Mouse (Mus musculus): ENCODE data around the gene Gm38431. TPM values are rescaled to one million over a fixed set of nuclear protein-coding genes. Genes with fewer than 3 reads are reported as not detected.

The Gm38431 gene
- polyA plus RNA-seq, 1 experiment from 2014 or later, result 1.2 TPM

DNA sequence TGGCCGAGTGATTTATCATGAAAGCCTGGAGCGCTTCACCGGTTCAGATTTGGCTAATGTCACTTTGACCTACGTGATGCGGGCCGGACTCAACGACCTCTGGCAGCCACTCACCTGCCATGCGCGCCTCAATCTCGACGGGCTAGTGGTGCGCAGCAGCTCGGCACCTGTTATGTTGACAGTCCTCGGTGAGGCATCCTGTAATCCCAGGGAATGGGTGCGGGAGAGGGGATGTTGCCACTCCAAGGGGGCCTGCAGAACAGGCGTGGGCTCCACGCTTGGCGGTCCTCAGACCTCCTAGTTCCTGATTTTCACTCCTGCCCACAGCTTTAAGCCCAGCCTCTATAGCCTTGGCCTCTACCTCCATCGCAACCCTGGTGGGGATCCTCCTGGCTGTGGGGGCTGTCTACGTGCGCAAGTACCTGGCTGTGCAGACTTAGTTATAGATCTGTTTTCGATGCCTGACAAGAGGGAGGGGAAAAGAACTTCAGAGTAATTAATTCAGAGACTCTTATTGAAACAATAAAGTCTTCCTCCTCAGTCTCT is 61.7 kb downstream of the Gm38431 start:
- peak overlapping the region; percentile 65 for H3K4me3 ChIP-seq (ENCODE audit: low read length)
- peaks cover 34% of the 10 kb centered on the region for H3K27me3 ChIP-seq (ENCODE audit: control insufficient read depth, insufficient read depth, low read depth, low read length)
- H3K4me2 ChIP-seq (ENCODE audit: low read depth, low read length), result peak overlapping the region; percentile 98
- no peaks in the 10 kb centered on the region for H3K9me3 ChIP-seq (ENCODE audit: control insufficient read depth, low read length)
- no peak overlapping the region; the same call in 1 of the 2 replicates for H3K27ac ChIP-seq (ENCODE audit: low read length)
- H3K4me1 ChIP-seq (replicated peaks; ENCODE audit: control insufficient read depth, insufficient read depth, low read length), result peaks cover 48% of the 10 kb centered on the region
- peak overlapping the region; percentile 63 for H3K9ac ChIP-seq (ENCODE audit: low read length)
- H3K36me3 ChIP-seq (ENCODE audit: control insufficient read depth, insufficient read depth, low read length), result no peaks in the 10 kb centered on the region
- 24% methylated on average over 22 of the region's 22 CpGs for WGBS
- no peak for ATAC-seq (ENCODE audit: low read depth)

DNA sequence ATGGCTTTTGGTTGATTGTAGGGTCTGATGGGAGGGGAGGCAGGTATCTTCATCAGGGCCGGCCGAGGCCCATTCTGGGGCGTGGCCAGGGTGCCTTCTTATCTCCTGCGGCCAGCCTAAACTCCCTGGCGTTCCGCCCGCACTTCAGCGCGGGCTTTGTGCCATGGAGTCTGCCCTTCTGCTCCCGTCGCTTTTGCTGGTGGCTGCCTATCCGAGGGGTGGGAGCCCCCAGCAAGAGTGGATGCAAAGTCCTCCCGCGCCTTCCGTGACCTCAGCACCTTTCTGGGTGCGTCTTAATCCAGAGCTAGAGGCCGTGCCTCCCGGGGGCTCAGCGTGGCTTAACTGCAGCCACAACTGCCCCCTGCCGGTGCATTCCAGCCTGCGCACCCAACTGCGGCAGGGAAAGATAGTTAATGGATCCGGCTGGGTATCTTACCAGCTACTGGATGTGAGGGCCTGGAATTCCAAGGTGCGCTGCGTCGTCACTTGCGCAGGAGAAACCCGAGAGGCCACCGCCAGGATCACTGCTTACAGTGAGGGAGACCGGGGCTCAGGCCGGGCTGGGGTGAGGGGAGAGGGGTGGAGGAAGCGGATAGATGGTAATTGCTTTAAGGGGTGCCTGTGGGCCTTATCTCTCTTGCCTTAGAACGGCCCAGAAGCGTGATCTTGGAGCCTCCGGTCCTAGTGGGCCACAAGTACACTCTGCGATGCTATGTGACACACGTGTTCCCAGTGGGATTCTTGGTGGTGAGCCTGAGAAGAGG is 62.3 kb downstream of the Gm38431 start, which contains the start of gene Icam4:
Gene Icam4, plus strand, starts transcription at position 83 of the 764 bp plus-strand sequence.
- peak within 1 kb of the TSS; percentile 63 for H3K27ac ChIP-seq (ENCODE audit: low read length)

DNA sequence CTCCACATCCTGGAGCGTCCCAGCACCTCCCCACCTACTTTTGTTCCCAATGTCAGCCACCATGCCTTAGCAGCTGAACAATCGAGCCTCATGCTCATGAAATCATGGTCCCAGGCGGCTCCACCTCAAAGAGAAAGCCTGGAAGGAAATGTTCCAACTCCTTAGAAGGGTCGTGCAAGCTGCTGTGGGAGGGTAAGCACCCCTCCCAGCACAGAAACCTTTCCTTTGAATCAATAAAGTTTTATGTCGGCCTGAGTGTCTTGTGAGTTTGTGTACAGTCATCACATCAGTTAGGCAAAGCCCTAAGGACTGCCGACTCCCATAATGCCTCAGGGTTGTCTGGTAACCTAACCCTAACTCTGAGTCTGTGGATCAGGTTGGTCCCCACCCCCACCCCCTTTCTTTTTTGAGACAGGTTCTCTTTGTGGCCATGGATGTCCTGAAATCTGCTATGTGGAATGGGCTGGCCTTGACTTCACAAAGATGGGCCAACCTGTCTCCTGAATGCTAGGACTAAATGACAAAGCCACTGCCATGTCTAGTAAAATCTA is 63.2 kb downstream of the Gm38431 start:
- Histone ChIP-seq H3K4me3 (ENCODE audit: low read length) (no peak overlapping the region), H3K27ac (ENCODE audit: low read length) (no peak overlapping the region; the same call in 1 of the 2 replicates), H3K9ac (ENCODE audit: low read length) (peak overlapping the region; percentile 4; the same call in 1 of the 2 replicates), H3K27me3 (ENCODE audit: control insufficient read depth, insufficient read depth, low read depth, low read length) (peaks cover 21% of the 10 kb centered on the region), H3K9me3 (ENCODE audit: control insufficient read depth, low read length) (no peaks in the 10 kb centered on the region), H3K4me1 (replicated peaks; ENCODE audit: control insufficient read depth, insufficient read depth, low read length) (peaks cover 48% of the 10 kb centered on the region), H3K4me2 (ENCODE audit: low read depth, low read length) (peak overlapping the region; percentile 98; the same call in 1 of the 2 replicates), H3K36me3 (ENCODE audit: control insufficient read depth, insufficient read depth, low read length) (no peaks in the 10 kb centered on the region)
- no peak for ATAC-seq (ENCODE audit: low read depth)
- 63% methylated on average over 6 of the region's 6 CpGs for WGBS

More for the DNA sequence above, 62.3 kb downstream of the Gm38431 start, which contains the start of gene Icam4:
- Histone ChIP-seq H3K9me3 (ENCODE audit: control insufficient read depth, low read length) (no peaks in the 10 kb centered on the region), H3K4me1 (replicated peaks; ENCODE audit: control insufficient read depth, insufficient read depth, low read length) (peaks cover 48% of the 10 kb centered on the region), H3K4me2 (ENCODE audit: low read depth, low read length) (peak within 1 kb of the TSS; percentile 98), H3K4me3 (ENCODE audit: low read length) (peak within 1 kb of the TSS; percentile 65), H3K36me3 (ENCODE audit: control insufficient read depth, insufficient read depth, low read length) (no peaks in the 10 kb centered on the region), H3K27me3 (ENCODE audit: control insufficient read depth, insufficient read depth, low read depth, low read length) (peaks cover 28% of the 10 kb centered on the region), H3K9ac (ENCODE audit: low read length) (peak within 1 kb of the TSS; percentile 63)
- 3% methylated on average over 37 of the region's 37 CpGs for WGBS
- ATAC-seq (ENCODE audit: low read depth), result peak; percentile 13; the same call in 1 of the 2 replicates

DNA sequence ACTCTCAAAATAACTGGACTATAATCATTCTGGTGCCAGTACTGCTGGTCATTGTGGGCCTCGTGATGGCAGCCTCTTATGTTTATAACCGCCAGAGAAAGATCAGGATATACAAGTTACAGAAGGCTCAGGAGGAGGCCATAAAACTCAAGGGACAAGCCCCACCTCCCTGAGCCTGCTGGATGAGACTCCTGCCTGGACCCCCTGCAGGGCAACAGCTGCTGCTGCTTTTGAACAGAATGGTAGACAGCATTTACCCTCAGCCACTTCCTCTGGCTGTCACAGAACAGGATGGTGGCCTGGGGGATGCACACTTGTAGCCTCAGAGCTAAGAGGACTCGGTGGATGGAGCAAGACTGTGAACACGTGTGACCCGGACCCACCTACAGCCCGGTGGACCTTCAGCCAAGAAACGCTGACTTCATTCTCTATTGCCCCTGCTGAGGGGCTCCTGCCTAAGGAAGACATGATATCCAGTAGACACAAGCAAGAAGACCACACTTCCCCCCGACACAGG is 64.0 kb downstream of the Gm38431 start:
- Histone ChIP-seq H3K4me3 (ENCODE audit: low read length) (no peak overlapping the region), H3K4me2 (ENCODE audit: low read depth, low read length) (no peak overlapping the region)
- ATAC-seq (ENCODE audit: low read depth), result no peak

DNA sequence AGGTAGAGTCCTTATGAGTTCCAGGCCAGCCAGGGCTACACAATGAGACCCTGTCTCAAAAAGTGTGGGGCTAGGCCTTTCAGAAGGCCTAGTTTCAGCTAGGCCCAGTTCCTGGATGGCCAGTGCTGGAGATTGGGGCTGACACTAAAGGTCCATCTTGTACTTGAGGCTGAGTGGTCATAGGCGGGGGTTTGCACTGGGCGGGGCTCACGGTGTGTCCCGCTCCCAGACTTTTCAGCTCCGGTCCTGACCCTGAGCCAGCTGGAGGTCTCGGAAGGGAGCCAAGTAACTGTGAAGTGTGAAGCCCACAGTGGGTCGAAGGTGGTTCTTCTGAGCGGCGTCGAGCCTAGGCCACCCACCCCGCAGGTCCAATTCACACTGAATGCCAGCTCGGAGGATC is 64.9 kb downstream of the Gm38431 start:
- no peaks in the 10 kb centered on the region for H3K9me3 ChIP-seq (ENCODE audit: control insufficient read depth, low read length)
- H3K9ac ChIP-seq (ENCODE audit: low read length), result peak overlapping the region; percentile 63
- H3K4me2 ChIP-seq (ENCODE audit: low read depth, low read length), result peak overlapping the region; percentile 51
- H3K27ac ChIP-seq (ENCODE audit: low read length), result peak overlapping the region; percentile 95
- peaks cover 38% of the 10 kb centered on the region for H3K4me1 ChIP-seq (replicated peaks; ENCODE audit: control insufficient read depth, insufficient read depth, low read length)
- H3K36me3 ChIP-seq (ENCODE audit: control insufficient read depth, insufficient read depth, low read length), result 0 out of 2 replicates have a peak, but pooled peaks cover 2% of the 10 kb centered on the region
- peaks cover 3% of the 10 kb centered on the region for H3K27me3 ChIP-seq (ENCODE audit: control insufficient read depth, insufficient read depth, low read depth, low read length)
- no peak for ATAC-seq (ENCODE audit: low read depth)
- H3K4me3 ChIP-seq (ENCODE audit: low read length), result peak overlapping the region; percentile 46
- WGBS, result 57% methylated on average over 12 of the region's 12 CpGs

More for the DNA sequence above, 64.0 kb downstream of the Gm38431 start:
- no peak overlapping the region for H3K9ac ChIP-seq (ENCODE audit: low read length)
- H3K27me3 ChIP-seq (ENCODE audit: control insufficient read depth, insufficient read depth, low read depth, low read length), result peaks cover 13% of the 10 kb centered on the region
- peaks cover 42% of the 10 kb centered on the region for H3K4me1 ChIP-seq (replicated peaks; ENCODE audit: control insufficient read depth, insufficient read depth, low read length)
- H3K9me3 ChIP-seq (ENCODE audit: control insufficient read depth, low read length), result no peaks in the 10 kb centered on the region
- 0 out of 2 replicates have a peak, but pooled peaks cover 2% of the 10 kb centered on the region for H3K36me3 ChIP-seq (ENCODE audit: control insufficient read depth, insufficient read depth, low read length)
- no peak overlapping the region for H3K27ac ChIP-seq (ENCODE audit: low read length)
- WGBS, result 64% methylated on average over 8 of the region's 8 CpGs

DNA sequence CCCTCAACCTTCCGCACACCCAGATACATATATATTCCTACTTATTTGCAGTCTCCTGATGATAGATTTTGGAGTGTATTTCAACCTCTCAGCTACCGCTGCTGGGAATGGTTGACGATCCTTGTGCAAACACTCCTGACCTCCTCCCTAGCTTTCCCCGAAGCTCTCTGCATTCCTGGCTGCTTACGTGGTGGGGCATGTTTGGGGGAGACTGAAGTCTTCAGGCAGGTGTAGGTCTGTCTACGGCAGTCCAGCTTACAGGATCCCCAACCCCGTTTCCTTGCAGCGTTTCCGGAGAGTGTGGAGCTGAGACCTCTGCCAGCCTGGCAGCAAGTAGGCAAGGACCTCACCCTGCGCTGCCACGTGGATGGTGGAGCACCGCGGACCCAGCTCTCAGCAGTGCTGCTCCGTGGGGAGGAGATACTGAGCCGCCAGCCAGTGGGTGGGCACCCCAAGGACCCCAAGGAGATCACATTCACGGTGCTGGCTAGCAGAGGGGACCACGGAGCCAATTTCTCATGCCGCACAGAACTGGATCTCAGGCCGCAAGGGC is 66.5 kb downstream of the Gm38431 start:
- ATAC-seq (ENCODE audit: low read depth), result peak; percentile 81
- H3K27ac ChIP-seq (ENCODE audit: low read length), result peak overlapping the region; percentile 95
- WGBS, result 38% methylated on average over 19 of the region's 19 CpGs
- H3K4me3 ChIP-seq (ENCODE audit: low read length), result peak overlapping the region; percentile 46
- peak overlapping the region; percentile 63 for H3K9ac ChIP-seq (ENCODE audit: low read length)
- peaks cover 27% of the 10 kb centered on the region for H3K4me1 ChIP-seq (replicated peaks; ENCODE audit: control insufficient read depth, insufficient read depth, low read length)
- no peaks in the 10 kb centered on the region for H3K27me3 ChIP-seq (ENCODE audit: control insufficient read depth, insufficient read depth, low read depth, low read length)
- H3K36me3 ChIP-seq (ENCODE audit: control insufficient read depth, insufficient read depth, low read length), result 0 out of 2 replicates have a peak, but pooled peaks cover 2% of the 10 kb centered on the region
- no peaks in the 10 kb centered on the region for H3K9me3 ChIP-seq (ENCODE audit: control insufficient read depth, low read length)
- peak overlapping the region; percentile 51 for H3K4me2 ChIP-seq (ENCODE audit: low read depth, low read length)

DNA sequence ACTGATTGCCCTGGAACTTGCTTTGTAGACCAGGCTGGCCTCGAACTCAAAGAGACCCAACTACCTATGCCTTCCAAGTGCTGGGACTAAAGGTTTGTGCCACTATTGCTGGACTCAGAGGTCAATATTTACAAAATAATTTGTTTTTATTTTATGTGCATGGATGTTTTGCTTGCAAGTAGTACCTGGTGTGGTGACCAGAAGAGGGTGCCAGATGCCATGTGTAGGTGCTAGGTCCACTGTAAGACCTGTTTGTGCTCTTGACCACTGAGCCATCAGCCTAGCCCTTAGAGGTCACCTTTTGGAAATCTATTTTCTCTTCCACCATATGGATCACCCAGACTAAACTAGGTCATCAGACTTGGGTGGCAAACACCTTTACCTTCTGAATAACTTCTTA is 69.1 kb downstream of the Gm38431 start:
- no peak overlapping the region for H3K4me3 ChIP-seq (ENCODE audit: low read length)
- peak overlapping the region; percentile 89 for H3K27ac ChIP-seq (ENCODE audit: low read length)
- H3K4me1 ChIP-seq (replicated peaks; ENCODE audit: control insufficient read depth, insufficient read depth, low read length), result peaks cover 10% of the 10 kb centered on the region
- no peak overlapping the region for H3K9ac ChIP-seq (ENCODE audit: low read length)
- no peaks in the 10 kb centered on the region for H3K27me3 ChIP-seq (ENCODE audit: control insufficient read depth, insufficient read depth, low read depth, low read length)
- H3K9me3 ChIP-seq (ENCODE audit: control insufficient read depth, low read length), result no peaks in the 10 kb centered on the region
- 0 out of 2 replicates have a peak, but pooled peaks cover 2% of the 10 kb centered on the region for H3K36me3 ChIP-seq (ENCODE audit: control insufficient read depth, insufficient read depth, low read length)
- WGBS, result 81% methylated on average over 1 of the region's 1 CpGs
- no peak for ATAC-seq (ENCODE audit: low read depth)
- no peak overlapping the region for H3K4me2 ChIP-seq (ENCODE audit: low read depth, low read length)

DNA sequence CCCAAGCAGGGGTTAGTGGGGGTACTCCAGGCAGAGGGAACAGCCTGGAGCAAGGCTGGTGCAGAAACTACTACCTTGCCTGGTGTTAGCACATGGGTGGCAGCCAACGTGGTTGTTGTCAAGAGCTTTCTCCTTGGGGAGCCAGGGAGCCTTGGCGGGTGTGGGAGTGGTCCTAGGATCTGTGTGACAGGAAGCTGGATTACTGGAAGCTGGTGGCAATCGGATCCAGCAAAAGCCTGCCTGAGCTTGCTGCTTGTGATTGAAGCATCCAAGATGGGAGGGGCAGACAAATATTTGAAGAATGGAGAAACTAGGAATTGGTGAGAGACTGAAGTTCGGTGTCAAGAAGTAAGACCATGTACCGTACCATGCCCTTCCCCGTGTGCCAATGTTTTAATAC is 69.5 kb downstream of the Gm38431 start:
- no peaks in the 10 kb centered on the region for H3K9me3 ChIP-seq (ENCODE audit: control insufficient read depth, low read length)
- peak overlapping the region; percentile 22; the same call in 1 of the 2 replicates for H3K9ac ChIP-seq (ENCODE audit: low read length)
- H3K4me1 ChIP-seq (replicated peaks; ENCODE audit: control insufficient read depth, insufficient read depth, low read length), result peaks cover 13% of the 10 kb centered on the region
- H3K27me3 ChIP-seq (ENCODE audit: control insufficient read depth, insufficient read depth, low read depth, low read length), result no peaks in the 10 kb centered on the region
- 43% methylated on average over 6 of the region's 6 CpGs for WGBS
- H3K27ac ChIP-seq (ENCODE audit: low read length), result peak overlapping the region; percentile 89
- peak; percentile 29 for ATAC-seq (ENCODE audit: low read depth)
- H3K4me3 ChIP-seq (ENCODE audit: low read length), result no peak overlapping the region
- 0 out of 2 replicates have a peak, but pooled peaks cover 2% of the 10 kb centered on the region for H3K36me3 ChIP-seq (ENCODE audit: control insufficient read depth, insufficient read depth, low read length)
- no peak overlapping the region for H3K4me2 ChIP-seq (ENCODE audit: low read depth, low read length)

Data from lung, embryonic 16.5 days (tissue).